Mouse (Mus musculus): ENCODE results near the gene Ephb1.

The Ephb1 gene

GRCm38 (mm10) chr9:101956228-101956627, 398.3 kb downstream of the Ephb1 start:
- DNase-seq, result no peak

DNA sequence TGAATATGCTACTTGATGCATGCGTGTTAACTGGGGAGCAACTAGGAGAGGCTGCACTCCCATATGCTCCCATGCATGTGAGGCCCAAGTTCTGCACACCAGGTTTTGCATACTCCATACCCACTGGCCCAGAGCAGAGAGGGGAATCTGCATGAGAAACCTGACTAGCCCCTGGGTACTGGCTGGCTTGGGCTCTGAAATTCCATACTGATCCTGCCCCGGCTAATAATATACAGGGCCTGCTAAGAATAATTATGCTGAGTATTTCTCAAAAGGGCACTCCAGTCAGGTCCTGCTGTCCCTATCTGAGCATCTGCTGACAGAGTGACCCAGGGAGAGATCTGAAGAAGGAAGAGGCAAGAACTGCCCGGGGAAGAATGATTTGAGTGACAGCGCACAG, 400.0 kb downstream of the Ephb1 start:
- no peak for DNase-seq

DNA sequence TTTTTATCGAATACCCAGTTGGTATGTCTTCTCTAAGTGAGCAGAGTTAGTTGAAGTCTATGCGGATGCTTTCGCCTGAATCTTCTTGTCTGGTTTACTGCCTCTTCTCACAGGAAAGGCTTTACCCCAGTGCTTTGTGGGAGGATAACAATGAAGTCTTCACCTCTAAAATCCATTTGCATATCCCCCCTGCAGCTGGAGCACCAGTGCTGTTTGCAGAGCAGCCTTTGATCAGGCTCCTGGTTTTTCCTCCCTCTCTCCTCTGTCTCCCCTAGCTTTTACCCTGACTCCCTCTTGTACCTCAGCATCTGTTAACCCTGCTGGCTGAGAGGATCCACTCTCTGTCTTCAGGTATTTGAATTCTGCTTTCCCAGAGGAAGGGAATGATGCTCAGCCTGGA, 404.4 kb downstream of the Ephb1 start:
- DNase-seq, result no peak

GRCm38 (mm10) chr9:101945814-101946213, 408.7 kb downstream of the Ephb1 start:
- no peak for DNase-seq

DNA sequence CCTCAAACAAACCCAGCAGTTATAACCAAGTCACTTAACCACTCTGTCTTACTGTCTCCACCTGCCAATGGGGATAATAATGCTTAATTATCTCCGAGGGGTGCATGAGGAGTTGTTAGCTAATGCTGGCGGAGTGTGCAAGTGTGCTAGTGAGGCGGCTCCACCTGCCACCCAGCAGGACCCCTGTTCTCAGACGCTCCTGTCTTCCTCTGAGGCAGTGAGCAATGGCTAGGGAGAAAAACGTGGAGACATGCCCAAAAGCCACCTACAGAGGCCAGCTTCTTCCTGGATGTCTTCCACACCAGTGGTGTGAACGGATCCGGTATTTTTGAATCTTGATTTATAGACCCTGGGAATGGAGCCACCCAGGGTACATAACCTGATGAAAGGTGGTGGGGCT, 409.2 kb downstream of the Ephb1 start:
- peak; percentile 31 for DNase-seq

- DNase-seq, result no peak
These were observed 412.3 kb downstream of the Ephb1 start for GRCm38 (mm10) chr9:101942058-101942669.

- DNase-seq, result no peak
These were observed 414.3 kb downstream of the Ephb1 start for GRCm38 (mm10) chr9:101940182-101940581.

DNA sequence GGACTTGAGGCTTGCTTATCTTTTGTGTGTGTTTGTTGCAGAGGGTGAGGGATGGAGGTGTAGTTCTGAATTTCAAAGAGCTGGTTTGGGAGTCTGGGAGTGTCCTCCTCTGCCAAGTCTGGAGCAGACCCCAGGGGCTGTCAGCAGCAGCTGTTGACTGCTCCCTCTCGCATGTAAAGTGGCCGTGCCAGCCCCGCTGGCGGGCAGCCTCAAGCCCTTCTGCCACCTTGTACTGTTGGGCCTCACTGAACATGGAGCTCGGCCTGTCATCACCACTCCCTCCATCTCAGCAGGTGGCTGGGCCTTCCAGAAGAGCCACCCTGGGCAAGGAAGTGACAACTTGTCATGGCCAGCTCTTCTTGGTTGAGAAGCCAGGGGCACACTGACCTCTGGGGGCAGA, 415.5 kb downstream of the Ephb1 start:
- no peak for DNase-seq

DNA sequence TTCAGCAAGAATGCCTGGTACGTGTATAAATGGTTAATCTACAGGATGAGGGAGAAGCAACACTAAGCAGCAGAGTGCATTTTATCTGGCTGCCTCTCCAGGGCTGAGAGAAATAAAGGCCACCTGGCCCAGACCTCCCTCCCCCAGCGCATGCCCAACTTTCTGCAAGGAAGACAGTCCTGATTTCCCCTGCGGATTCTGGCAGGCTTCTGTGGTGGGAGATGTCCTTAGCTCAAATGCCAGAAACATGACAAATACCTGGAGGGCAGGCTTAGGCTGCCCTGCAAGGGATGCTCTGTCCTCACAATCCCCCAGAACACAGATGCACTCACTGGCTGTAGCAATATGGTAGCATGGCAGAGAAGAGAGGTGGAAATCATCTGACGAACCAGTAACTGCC, 416.4 kb downstream of the Ephb1 start:
- no peak for DNase-seq

- no peak for DNase-seq
These were observed 419.6 kb downstream of the Ephb1 start for GRCm38 (mm10) chr9:101934887-101935286.

- no peak for DNase-seq
These were observed 420.4 kb downstream of the Ephb1 start for GRCm38 (mm10) chr9:101933946-101934573.

DNA sequence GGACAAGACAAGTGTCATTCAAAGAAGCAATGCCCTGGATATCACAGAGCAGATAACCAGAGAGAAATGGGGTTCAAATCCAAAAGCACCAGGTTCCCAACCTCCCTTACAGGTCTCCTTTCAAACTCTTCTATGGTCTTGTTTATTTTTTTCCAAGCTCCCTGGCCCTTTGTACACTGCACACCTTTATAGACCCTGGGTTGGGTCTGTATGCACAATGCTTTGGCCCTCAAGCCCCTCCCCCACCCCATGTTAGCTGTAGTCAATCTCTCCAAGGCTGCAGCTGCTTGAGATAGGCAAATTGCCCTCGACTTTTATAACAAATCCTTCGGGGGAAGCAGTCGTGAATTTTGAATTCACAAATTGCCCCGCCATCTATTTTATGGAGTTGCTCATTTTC, 429.7 kb downstream of the Ephb1 start:
- DNase-seq, result no peak

DNA sequence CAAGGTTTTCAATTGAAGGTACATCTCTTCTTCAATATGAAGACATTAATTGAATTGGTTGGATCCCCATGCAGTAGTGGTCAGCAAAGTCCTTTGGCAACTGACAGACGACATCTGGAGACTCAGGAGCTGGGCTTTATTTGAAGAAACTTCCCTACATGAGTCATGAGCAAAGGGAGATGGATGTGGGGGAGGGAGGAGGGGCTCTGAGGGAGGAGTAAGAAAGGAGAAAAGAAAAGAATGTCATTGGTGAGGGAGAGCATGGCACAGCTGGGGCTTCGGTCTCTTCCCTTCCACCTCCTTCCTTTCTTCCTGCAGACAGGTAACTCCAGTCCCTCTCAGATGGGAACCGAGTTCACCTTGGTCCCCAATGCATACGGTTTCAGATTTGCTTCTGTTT, 431.6 kb downstream of the Ephb1 start:
- no peak for DNase-seq

DNA sequence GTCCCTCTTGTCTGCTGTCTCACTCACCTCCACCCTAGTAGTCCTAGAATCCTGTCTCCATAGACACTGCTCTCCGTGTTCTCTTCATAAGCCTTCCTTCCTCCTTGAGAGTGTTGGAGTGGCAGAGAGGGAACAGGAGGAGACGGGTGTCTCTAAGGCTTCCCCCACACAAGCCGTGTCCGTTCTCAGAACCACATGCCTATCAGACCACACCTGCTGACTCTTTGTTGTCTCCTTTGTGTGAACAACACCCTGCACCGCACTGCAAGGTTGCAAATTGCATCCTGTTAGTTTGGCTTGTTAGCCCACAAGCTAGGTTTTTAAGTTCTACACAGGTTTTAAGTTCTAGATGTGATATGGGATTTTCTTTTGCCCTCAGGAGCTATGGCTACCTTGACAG, 435.2 kb downstream of the Ephb1 start:
- no peak for DNase-seq

- no peak for DNase-seq
These were observed 435.7 kb downstream of the Ephb1 start for GRCm38 (mm10) chr9:101918771-101919170.

GRCm38 (mm10) chr9:101915082-101915481, 439.4 kb downstream of the Ephb1 start:
- DNase-seq, result no peak

GRCm38 (mm10) chr9:101911176-101911866, 443.2 kb downstream of the Ephb1 start:
- DNase-seq, result no peak

DNA sequence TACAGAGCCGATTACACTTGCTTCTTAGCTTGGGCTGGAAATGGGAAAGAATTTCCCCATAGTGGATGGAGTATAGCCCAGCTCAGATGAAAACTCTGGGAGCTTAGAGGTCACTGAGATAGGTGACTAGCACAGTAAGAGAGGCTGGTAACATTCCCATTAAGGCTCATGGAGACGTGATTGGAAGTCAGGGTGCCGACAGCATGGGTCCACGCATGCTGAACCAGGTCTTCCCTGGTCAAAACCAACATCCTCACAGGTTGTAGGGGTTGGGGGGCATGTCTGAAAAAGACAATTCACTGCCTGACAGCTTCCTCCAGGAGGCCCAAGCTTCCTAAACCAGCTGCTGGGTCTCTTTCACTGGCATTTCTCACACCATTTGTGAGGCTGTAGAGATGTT, 445.0 kb downstream of the Ephb1 start:
- no peak for DNase-seq

GRCm38 (mm10) chr9:101908849-101909248, 445.6 kb downstream of the Ephb1 start:
- DNase-seq, result no peak

DNA sequence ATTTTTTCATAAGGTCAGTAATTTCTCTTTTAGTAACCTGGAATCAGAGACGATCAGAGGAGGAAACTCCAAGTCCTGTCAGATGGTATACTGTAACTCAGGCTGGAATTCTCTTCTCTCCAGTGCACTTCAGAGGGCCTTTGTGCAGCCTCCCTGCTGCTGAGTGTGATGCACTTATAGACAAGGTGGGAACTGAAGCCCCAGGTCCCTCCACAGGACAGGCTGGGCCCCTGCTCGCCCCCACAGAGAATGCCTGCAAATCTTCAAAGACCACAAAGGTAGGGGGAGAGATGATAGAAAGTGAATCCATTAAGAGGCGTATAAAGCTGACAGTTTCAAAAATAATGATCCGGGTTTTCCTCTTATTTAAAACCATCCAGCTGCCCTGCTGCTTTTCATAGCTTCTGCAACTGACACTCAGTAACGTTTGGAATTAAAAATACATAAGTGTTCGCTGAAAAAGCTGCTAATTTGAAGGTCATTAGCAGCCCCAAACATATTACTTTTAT, 446.7 kb downstream of the Ephb1 start:
- no peak for DNase-seq

DNA sequence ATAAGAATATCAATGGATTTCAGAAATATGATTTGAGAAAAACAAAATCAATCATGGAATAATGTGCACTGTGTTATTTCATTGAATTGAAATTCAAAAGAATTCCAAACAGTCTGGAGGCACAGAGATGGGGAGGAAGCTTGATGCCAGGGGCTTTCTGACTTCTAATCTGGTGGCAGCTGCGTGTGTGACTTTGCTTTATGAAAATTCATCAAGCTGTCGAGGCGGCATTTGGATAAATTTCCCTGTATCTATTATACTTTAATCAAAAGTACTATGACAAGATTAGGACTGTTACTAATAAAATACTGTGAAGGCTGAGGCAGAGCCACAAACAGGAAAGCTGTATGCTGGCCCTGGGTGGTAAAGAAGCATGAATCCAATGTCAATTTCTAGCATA, 451.1 kb downstream of the Ephb1 start:
- DNase-seq, result no peak

GRCm38 (mm10) chr9:101897851-101898250, 456.6 kb downstream of the Ephb1 start:
- no peak for DNase-seq

- DNase-seq, result peak; percentile 88
These were observed 471.2 kb downstream of the Ephb1 start for GRCm38 (mm10) chr9:101883295-101883694.

Data from cerebellum, adult 9-11 months (tissue).